Mouse (Mus musculus) kidney, adult 11 months (tissue): ENCODE data around the gene Scaper.

Experiments
- DNase-seq: peaks from one replicate; pipeline ENCODE4 v3.0.0; 2022

Scaper gene

DNA sequence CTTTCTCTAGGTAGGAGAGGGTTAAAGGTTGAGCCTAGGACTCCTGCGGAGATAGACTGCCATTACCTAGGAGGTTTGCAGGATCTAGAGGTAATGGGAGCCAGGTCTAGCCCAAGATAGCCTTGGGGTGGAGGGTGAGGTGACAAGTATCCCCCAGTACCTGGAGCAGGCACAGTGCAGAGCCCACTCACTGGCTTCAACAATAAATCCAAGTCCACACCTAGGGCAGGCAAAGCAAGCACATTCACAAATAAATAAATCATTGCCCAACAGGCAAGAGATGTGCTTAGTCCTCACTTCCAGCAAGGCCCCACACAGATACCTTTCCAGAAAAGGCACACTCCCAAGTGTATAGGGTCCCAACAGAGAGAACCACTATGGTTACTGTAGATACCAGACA lies 398.9 kb downstream of the Scaper start:
- no peak for DNase-seq

DNA sequence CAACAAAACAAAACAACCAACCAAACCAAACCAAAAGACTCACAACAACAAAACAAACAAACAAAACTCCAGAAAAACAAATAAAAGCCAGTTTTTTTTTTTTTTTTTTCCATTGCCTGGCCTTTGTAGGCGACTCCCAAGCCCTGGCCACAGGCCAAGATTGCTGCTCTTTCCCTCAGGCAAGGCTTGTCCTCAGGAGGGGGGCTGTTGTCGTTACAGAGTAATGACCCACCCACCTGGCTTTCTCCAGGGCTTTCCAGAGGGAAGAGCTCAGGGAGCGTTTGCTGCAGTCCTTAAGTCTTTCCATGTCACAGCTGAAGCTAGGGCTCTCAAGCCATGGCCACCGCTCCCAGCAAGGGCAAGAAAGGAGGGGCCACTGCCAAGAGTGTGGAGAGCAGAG lies 399.5 kb downstream of the Scaper start, which contains the start of gene Isl2:
Gene Isl2 (plus strand): TSS at position 296 of the 400 bp plus-strand sequence.
- no peak for DNase-seq

DNA sequence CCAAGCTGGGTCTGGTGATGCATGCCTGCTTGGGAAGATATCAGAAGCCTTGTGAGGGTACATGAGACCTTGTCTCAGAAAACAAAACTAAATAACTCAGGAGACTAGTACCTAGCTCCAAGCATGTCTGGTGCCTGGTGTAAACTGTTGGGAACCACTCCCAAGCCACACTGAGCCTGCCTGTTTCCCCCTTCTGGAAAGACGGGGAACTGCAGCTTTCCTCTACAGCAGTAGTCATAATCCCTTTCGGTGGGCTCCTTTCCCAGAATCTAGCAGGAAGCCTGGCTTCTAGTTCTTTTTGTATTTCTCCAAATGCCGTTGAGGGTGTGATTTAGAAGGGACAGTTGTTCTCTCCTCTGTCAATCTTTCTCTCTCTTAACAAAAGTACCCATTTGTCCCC lies 402.0 kb downstream of the Scaper start:
- peak; percentile 27 for DNase-seq

DNA sequence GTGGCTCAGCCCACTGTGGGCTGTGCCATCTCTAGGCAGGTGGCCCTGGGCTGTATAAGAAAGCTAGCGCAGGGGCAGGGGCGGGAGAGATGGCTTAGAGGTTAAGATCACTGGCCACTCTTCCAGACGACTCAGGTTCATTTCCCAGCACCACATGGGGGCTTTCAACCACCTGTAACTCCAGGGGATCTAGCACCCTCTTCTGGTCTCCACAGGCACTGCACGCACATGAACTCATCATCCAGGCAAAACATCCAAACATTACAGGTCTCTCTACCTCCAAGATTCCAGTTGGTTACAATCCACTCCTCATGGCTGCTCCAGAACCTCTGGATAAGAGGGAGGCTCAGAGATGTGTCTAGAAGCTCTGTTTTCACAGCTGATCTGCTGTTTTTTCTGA lies 412.2 kb downstream of the Scaper start:
- no peak for DNase-seq

DNA sequence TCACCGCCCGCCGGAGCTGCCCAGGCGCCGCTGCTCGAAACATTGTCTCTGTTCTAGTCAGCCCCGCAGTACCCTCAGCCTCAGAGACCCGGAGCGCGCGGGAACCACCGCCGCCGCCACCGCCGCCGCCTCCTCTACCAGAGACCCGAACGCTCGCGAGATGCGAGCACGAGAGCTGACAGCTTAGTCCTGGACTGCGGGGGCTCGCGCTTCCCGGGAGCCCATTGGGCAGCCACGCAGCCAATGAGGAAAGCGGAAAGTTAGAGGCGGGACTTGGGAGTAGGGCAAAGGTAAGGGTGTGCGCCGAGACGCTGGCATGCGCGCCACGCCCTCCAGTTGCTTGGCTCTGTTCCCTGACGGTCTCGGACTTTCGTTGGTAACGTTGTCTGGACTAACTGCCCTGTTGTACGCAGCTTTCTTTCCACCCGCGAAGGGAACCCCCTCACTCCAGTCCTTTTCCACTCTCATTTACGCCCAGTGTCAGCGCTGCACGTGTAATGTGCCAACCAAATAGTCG lies 425.8 kb downstream of the Scaper start, which contains the start of gene Etfa:
Gene Etfa (minus strand): TSS at position 217 of the 517 bp plus-strand sequence.
- peak; percentile 98 for DNase-seq

DNA sequence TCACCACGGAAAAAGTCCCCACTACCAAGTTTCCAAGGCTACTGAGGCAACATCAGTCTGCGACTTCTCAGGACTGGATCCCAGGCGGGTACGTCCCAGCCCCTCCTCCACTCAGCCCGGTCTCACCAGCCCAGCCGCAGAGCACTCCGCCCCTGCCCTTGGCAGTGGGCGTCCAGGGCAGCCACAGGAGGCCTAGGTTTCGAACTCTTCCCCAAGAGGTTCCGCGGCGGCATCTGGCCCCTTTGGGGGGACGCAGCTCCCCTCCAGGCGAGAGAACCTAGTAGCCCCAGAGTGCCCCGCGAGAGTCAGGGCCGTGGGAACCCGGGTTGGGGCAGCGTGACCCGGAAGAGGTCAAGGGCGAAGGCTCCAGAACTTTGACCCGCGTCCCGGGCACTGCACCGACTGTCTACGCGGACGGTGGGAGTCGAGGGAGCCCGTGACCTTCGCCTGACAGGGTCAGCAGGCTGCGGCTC lies 426.4 kb downstream of the Scaper start:
- DNase-seq: no peak

DNA sequence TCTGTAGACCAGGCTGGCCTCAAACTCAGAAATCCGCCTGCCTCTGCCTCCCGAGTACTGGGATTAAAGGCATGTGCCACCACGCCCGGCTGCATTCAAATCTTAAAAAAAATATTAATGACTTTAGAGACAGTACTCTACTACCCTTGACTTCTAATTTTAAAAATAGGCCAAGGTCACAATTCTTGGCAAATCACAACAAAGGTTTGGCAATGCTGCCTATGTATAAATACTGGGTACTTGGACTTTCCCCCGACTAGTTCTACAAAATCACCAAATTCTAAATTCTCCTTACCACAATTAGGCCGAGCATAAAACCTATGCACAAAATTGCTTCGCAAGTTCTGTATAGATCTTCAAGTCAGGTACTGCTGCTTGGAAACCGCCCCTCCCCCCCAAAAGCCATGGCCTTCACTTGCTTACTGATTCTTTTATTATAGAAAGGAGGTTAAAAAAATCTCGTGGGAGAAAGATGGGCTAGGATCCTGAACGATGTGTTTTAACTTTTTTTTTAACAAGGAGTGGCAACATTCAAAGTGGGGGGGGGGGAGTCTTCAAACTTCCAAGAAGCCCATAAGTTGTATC lies 427.2 kb downstream of the Scaper start:
- DNase-seq: peak; percentile 9

DNA sequence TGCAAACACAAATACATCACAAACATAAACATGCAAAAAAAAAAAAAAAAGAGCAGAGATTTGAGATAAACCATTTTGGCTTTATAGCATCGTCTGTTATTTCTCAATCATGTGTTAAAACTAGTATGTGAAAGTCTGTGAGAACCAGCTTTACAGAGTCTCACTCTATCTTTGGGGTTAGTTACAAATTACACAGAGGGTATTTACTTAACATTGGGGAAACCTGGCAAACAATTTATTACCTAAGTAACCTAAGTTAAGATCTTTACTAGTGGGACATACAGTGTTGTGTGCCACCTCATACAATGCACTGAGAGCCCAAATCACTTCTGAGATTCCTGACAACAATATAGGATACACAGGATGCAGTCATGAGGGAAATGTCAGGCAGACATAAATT lies 428.2 kb downstream of the Scaper start:
- DNase-seq: no peak

DNA sequence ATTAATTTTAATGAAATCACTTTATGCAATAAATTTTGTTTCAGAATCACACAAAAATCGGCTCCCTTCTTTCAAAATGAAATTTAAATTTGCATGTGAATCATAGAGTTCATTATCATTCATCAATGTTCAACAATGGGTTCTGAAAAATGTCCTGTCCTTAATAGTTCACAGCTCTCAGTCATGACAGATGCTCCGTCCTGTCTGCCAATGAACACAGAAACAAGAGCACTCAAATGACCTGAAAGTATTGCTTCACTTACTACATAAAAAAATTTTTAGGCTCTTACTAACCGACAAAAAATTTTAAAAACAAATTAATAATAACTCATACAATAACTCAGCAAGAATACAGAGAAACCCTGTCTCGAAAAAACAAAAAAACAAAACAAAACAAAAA lies 429.2 kb downstream of the Scaper start:
- DNase-seq: no peak

DNA sequence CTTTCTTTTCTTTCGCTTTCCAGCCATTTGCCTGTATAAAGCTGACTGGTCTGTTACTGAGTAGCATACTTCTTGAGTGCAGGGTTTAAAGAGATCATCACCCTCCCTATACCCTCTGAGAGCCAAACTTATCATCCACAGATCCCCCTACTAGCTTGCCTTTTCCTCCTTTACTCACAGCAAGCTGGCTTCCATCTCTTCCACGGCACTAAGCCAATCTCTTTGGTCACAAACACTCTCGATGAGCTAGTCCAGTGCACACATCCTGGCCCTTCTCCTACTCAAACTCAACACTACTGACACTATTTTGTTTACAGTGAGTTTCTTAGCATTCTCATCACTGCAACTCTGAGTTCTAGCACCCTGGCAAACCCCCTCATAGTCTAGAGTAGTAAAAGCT lies 430.0 kb downstream of the Scaper start:
- DNase-seq: no peak
